Mouse (Mus musculus) CD4-positive naive resting alpha-beta T cell, adult 57 days (primary cell): ENCODE results near the gene Itih3. TPM values are rescaled to one million over a fixed set of nuclear protein-coding genes. Genes with fewer than 3 reads are reported as not detected.

Source experiments
- total RNA-seq: library from RNA; stranded (reverse); gene quantifications from one replicate; pipeline ENCODE4 v1.2.4, GENCODE M21; 2023

Gene Itih3
- total RNA-seq = not detected

DNA sequence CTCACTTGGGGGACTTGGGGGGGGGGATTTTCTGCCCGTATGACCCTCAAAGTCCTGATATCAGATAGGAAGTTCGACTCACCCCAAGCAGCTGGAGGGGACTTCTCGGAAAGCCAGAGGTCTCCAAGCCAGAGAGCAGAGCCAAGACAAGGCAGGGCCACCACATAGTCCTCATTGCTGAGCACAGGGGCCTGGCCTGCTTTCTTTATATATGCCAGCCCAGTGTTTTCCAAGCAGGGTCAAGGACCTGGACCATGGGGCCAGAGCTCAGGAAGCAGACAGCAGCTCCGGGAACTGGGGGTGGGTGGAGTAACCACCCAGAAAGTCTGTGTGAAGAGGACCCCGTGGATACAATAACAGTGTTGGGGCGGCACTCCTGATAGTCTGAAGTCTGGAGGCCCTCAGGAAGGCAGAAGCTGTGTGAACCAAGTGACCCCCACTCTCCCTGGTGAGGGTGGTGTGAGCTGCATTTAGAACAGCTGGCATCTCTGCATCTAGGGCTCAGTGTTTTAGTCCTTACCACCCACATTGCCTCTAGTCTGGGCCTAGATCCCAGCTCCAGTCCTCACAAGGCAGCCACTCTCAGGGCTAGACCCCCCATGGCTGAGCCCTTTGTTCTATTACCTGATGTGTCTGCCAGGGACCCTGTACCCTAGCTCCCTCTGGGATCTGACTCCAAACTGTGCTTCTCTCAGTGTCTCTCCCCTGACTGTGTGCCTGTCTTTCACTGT, at the start of gene Itih3:
Gene Itih3 (minus strand): TSS at position 386 of the 731 bp plus-strand sequence.

DNA sequence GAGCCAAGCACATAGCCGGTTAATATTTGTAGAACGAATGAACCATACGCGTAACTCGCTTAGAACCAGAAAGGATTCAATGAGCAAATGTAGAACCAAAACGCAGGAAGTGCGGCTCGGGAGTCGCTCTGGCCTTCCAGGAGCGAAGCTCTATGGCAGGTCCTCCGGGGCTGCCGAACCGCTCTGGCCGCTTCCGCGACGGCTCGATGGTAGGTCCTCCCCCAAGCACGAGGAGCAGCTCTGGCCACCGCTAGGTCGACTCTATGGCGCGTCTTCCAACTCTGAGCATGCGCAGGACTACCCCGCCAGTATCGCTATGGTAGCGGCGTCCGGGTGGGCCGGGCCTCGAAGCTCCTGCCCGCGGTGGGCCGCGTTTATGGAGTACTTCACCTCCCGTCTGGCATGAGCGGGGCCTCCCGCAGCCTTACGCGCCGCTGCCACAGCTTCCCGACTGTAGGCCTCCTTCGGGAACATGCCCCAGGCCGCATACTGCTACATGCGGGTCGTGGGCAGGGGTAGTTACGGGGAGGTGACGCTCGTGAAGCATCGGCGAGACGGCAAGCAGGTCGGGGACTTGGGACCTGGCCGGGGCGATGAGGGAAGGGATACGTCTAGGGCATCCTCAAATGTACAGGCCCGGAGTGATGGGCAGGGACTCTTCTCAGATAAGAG, 27.7 kb upstream of the Itih3 start, which contains the start of gene Nek4:
Gene Nek4 (plus strand): TSS at position 224 of the 672 bp plus-strand sequence.

DNA sequence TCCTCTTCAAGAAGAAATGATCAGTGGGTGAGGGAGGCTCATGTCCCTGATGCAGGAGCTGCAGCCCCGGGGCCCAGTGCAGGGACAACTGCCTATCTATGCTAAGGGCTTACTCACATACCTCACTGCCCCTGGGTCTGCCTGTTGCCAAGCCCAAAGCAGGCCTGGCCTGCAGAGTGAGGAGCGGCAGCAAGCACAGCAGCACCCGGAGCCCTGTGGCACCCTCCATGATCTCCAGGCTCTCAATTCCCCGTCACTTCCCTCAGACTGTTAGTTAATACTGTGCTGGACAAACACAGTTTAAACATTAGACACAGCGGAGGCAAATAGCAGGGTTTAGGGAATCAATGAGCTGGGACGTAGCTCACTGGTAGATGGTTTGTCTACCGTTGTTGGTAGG, 19.5 kb upstream of the Itih3 start, which contains the start of gene Itih1:
Gene Itih1 (minus strand): TSS at position 252 of the 400 bp plus-strand sequence.

DNA sequence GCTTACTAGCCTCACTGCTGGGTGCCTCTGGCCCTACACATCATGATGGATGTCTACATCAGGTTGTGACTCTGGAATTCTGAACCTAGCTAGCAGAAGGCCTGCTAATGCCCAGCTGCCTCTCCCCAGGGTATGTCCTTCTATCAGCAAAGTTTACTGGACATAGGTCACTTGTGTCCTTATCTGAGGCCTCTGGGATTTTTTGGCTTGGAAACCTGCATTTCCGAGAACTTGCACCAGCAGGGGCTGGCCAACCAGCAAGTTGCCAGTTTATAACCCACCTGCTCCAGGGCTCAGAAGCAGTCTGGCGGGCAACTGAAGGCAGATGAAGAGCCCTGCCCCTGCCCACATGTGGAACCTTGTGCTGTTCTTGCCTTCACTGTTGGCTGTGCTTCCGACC, 37.4 kb downstream of the Itih3 start, which contains the start of gene Itih4:
Gene Itih4 (plus strand): TSS at position 273 of the 400 bp plus-strand sequence.

DNA sequence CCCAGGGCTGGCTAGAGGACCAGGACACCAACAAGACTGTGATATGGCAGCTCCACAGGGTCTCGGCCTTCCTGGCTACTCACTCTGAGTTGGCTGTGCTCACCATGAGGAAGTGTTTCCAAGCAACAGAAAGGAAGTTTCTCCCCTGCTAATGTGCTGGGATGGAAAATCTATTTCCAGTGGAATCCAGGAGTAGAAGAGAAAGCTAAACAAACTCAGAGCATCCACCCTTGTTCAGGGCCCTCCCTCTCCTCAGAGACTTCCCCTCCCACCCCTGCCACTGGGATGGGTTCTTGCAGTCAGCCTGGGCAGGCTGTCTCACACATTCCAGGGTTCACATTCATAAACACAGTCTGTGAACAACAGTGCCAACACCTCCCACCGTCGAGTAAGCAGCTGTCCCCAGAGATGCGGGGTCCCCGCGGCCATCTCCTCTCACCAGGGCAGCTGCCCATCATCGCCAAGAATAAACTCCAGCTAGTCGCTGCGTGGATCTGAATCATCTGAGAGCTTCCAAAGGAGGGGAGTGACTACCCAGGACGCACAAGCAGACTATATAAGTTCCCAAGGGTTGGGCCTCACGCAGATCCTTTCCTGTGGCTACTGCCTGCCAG, 44.5 kb downstream of the Itih3 start, which contains the start of gene Mustn1:
Gene Mustn1 (plus strand): TSS at position 243 of the 614 bp plus-strand sequence.

Other genes with a start within 250 kb of the Itih3 start
- 10.4 TPM for gene Sfmbt1, start 208.9 kb downstream of the Itih3 start, total RNA-seq
- gene Tmem110, start 98.2 kb downstream of the Itih3 start, total RNA-seq = 13.9 TPM
- gene Mustn1, start 44.6 kb downstream of the Itih3 start, total RNA-seq = 2.1 TPM
- gene Itih4, start 37.3 kb downstream of the Itih3 start, total RNA-seq = not detected
- not detected for gene Itih1, start 19.5 kb upstream of the Itih3 start, total RNA-seq
- 3.3 TPM for gene Nek4, start 27.6 kb upstream of the Itih3 start, total RNA-seq
- 9.1 TPM for gene Glt8d1, start 77.6 kb upstream of the Itih3 start, total RNA-seq
- 89.0 TPM for gene Spcs1, start 77.9 kb upstream of the Itih3 start, total RNA-seq
- gene Pbrm1, start 95.4 kb upstream of the Itih3 start, total RNA-seq = 83.9 TPM
- gene Gnl3, start 95.4 kb upstream of the Itih3 start, total RNA-seq = 279 TPM
- gene Smim4, start 205.2 kb upstream of the Itih3 start, total RNA-seq = 48.2 TPM
- gene Nt5dc2, start 207.3 kb upstream of the Itih3 start, total RNA-seq = 0.41 TPM
- gene Stab1, start 244.9 kb upstream of the Itih3 start, total RNA-seq = 1.6 TPM